Mouse (Mus musculus): ENCODE data around the gene Gm49339. TPM values are rescaled to one million over a fixed set of nuclear protein-coding genes. Genes with fewer than 3 reads are reported as not detected.
"Not testable (repeated sequence)": the region's sequence is repeated elsewhere in the genome, so short reads cannot be mapped to it uniquely, and the experiment has no call there.

Gm49339 gene
- total RNA-seq (2014; rRNA removed; ENCODE audit: low replicate concordance), result 1.6 TPM in 1 of 2 replicates, not detected in the other
- 0.74 and 1.7 TPM in 2 replicates for polyA plus RNA-seq (2015; fragmentation: Nextera tagmentation; extraction: Ambion mirVana)

DNA sequence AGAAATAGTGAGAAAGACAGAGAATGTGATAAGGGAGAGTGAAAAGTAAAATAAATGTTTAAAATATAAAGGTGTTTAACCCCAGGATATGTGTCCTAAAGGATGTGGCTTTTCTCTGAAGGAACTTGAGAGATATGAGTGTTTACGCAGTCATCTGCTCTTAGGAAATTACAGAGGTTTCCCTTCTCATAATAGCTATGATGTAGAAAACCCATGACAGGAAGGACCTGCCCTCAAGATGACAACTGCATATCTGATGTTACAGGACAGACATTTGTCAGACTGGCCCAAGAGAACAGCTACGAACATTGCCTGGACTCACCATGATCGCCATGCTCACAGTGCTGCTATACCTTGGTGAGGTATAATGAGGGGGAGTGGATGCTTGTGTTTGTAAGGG, at the start of gene Gm49339, which contains the start of gene Lilr4b:
Gm49339 (plus strand) TSS at position 216 of the 400 bp plus-strand sequence.
Lilr4b (plus strand) TSS at position 236 of the 400 bp plus-strand sequence.
- H3K9me3 ChIP-seq (replicated peaks; ENCODE audit: control insufficient read depth, low read length); H3K27ac ChIP-seq (ENCODE audit: low read depth); H3K27me3 ChIP-seq (ENCODE audit: control insufficient read depth, insufficient read depth, low read length); H3K36me3 ChIP-seq (replicated peaks; ENCODE audit: control insufficient read depth, insufficient read depth, low read length); H3K4me3 ChIP-seq (ENCODE audit: low read depth, low read length); ATAC-seq (ENCODE audit: insufficient read depth, low read depth); H3K4me1 ChIP-seq (ENCODE audit: control insufficient read depth, insufficient read depth); H3K9ac ChIP-seq (replicated peaks; ENCODE audit: low read depth, low read length); DNase-seq (ENCODE audit: low spot score); H3K4me2 ChIP-seq (ENCODE audit: low read depth, low read length): not testable (repeated sequence)
- WGBS, result 88% methylated on average over 1 of the region's 3 CpGs

DNA sequence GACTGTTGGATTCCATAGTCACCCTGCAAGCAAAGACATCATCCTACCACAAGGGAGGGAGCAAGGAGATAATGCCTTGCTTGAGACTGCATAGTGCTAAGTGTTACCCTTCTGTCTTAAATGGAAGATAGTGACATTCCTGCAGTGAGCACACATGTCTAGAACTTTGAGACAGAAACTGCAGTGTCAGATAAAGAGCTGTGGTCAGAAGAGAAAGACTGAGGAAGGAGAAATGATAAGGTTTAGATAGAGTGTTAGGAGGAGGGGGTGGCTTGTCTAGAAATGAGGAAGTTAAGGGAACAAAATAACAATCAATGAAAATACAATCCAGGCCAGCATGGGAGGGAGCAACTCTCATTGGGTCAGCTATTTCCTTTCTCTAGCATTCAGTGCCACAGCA, 47.5 kb upstream of the Gm49339 start:
- H3K9ac ChIP-seq (replicated peaks; ENCODE audit: low read depth, low read length), result no peak overlapping the region
- DNase-seq (ENCODE audit: low spot score), result no peak
- no peak overlapping the region for H3K27ac ChIP-seq (ENCODE audit: low read depth)
- ATAC-seq (ENCODE audit: insufficient read depth, low read depth), result no peak
- H3K9me3 ChIP-seq (replicated peaks; ENCODE audit: control insufficient read depth, low read length), result no peaks in the 10 kb centered on the region
- no peak overlapping the region for H3K4me2 ChIP-seq (ENCODE audit: low read depth, low read length)
- H3K27me3 ChIP-seq (ENCODE audit: control insufficient read depth, insufficient read depth, low read length), result no peaks in the 10 kb centered on the region
- TF ChIP-seq EP300 (IDR thresholded peaks at IDR 0.05; ENCODE audit: low read depth) (no peak), CTCF (IDR thresholded peaks at IDR 0.05; ENCODE audit: low read depth) (no peak)
- no peaks in the 10 kb centered on the region for H3K36me3 ChIP-seq (replicated peaks; ENCODE audit: control insufficient read depth, insufficient read depth, low read length)
- H3K4me1 ChIP-seq (ENCODE audit: control insufficient read depth, insufficient read depth), result no peaks in the 10 kb centered on the region
- no peak overlapping the region for H3K4me3 ChIP-seq (ENCODE audit: low read depth, low read length)

DNA sequence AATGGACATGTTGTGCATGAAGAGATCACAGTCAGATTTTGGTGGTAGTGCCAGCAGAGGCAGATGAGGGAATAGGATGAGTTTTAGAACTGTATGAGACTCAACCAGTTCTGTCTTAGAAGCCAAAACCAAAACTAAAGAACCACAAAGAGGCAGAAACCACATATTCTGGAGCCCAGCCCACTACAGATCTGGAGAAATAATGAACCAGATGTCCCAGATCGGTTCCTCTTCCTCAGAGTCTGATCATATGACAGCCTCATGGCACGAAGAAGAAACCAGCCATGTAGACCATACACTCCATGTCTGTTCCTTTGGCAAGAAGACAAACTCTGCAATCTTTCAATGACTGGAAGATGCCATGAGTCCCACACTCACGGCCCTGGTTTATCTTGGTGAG, 44.7 kb upstream of the Gm49339 start:
- H3K27me3 ChIP-seq (ENCODE audit: control insufficient read depth, insufficient read depth, low read length), result no peaks in the 10 kb centered on the region
- ATAC-seq (ENCODE audit: insufficient read depth, low read depth), result no peak
- no peak for TF ChIP-seq CTCF (IDR thresholded peaks at IDR 0.05; ENCODE audit: low read depth)
- no peak for TF ChIP-seq EP300 (IDR thresholded peaks at IDR 0.05; ENCODE audit: low read depth)
- H3K9me3 ChIP-seq (replicated peaks; ENCODE audit: control insufficient read depth, low read length), result no peaks in the 10 kb centered on the region
- DNase-seq (ENCODE audit: low spot score), result no peak
- H3K36me3 ChIP-seq (replicated peaks; ENCODE audit: control insufficient read depth, insufficient read depth, low read length), result no peaks in the 10 kb centered on the region
- no peak overlapping the region for H3K4me2 ChIP-seq (ENCODE audit: low read depth, low read length)
- no peak overlapping the region for H3K27ac ChIP-seq (ENCODE audit: low read depth)
- H3K9ac ChIP-seq (replicated peaks; ENCODE audit: low read depth, low read length), result no peak overlapping the region
- 58% methylated on average over 3 of the region's 3 CpGs for WGBS
- no peaks in the 10 kb centered on the region for H3K4me1 ChIP-seq (ENCODE audit: control insufficient read depth, insufficient read depth)
- no peak overlapping the region for H3K4me3 ChIP-seq (ENCODE audit: low read depth, low read length)

DNA sequence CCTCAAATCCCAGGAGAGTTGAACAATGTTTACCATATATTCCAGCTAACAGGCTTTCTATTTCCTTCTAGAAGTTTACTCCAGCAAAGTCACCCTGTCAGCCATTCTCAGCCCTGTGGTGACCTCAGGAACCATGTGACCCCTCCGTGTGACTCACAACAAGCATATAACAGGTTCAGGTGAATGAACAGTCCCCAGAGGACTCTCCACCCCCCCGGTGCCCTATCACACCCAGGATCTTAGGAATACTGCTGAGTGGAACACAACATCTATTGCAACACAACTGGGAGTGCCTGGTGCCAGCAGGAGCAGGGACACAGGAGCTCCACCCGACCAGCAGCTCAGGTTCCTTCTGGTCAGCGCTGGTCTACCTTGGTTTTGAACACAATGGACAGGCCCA, 28.8 kb upstream of the Gm49339 start:
- no peak for TF ChIP-seq CTCF (IDR thresholded peaks at IDR 0.05; ENCODE audit: low read depth)
- TF ChIP-seq EP300 (IDR thresholded peaks at IDR 0.05; ENCODE audit: low read depth), result no peak
- no peaks in the 10 kb centered on the region for H3K9me3 ChIP-seq (replicated peaks; ENCODE audit: control insufficient read depth, low read length)
- H3K9ac ChIP-seq (replicated peaks; ENCODE audit: low read depth, low read length), result no peak overlapping the region
- DNase-seq (ENCODE audit: low spot score) (no peak), ATAC-seq (ENCODE audit: insufficient read depth, low read depth) (no peak)
- no peaks in the 10 kb centered on the region for H3K36me3 ChIP-seq (replicated peaks; ENCODE audit: control insufficient read depth, insufficient read depth, low read length)
- WGBS, result 73% methylated on average over 4 of the region's 4 CpGs
- H3K27ac ChIP-seq (ENCODE audit: low read depth), result no peak overlapping the region
- H3K27me3 ChIP-seq (ENCODE audit: control insufficient read depth, insufficient read depth, low read length), result no peaks in the 10 kb centered on the region
- H3K4me3 ChIP-seq (ENCODE audit: low read depth, low read length), result no peak overlapping the region
- no peaks in the 10 kb centered on the region for H3K4me1 ChIP-seq (ENCODE audit: control insufficient read depth, insufficient read depth)
- no peak overlapping the region for H3K4me2 ChIP-seq (ENCODE audit: low read depth, low read length)

DNA sequence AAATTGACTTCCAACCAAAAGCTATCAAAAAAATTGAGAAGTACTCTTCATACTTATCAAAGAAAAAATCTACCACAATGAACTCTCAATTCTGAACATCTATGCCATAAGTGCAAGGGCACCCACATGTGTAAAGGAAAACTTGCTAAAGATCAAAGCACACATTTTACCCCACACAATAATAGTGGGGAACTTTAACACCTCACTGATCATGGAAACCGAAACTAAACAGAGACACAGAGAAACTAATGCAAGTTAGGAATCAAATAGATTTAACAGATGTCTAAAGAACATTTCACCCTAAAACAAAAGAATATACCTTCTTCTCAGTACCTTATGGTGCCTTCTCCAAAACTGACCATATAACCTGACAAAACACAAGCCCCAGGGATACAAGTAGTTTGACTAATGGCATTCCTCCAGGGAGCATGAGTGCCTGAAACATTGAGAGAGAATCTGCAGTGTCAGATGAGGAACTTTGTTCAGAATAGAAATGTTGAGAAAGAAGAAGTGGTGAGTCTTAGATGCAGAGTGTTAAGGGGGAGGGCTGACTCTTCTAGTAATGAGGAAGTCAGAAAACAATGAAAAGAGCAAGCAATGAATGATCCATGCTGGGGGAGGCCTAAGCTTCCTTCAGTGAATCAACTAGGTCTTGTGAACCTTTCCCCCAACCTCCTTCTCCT, 26.7 kb upstream of the Gm49339 start:
- no peaks in the 10 kb centered on the region for H3K36me3 ChIP-seq (replicated peaks; ENCODE audit: control insufficient read depth, insufficient read depth, low read length)
- ATAC-seq (ENCODE audit: insufficient read depth, low read depth) (no peak), DNase-seq (ENCODE audit: low spot score) (no peak)
- H3K4me2 ChIP-seq (ENCODE audit: low read depth, low read length), result no peak overlapping the region
- H3K9me3 ChIP-seq (replicated peaks; ENCODE audit: control insufficient read depth, low read length), result no peaks in the 10 kb centered on the region
- H3K4me1 ChIP-seq (ENCODE audit: control insufficient read depth, insufficient read depth), result no peaks in the 10 kb centered on the region
- H3K27me3 ChIP-seq (ENCODE audit: control insufficient read depth, insufficient read depth, low read length), result no peaks in the 10 kb centered on the region
- H3K27ac ChIP-seq (ENCODE audit: low read depth), result no peak overlapping the region
- H3K9ac ChIP-seq (replicated peaks; ENCODE audit: low read depth, low read length), result no peak overlapping the region
- WGBS, result 67% methylated on average over 1 of the region's 1 CpGs
- H3K4me3 ChIP-seq (ENCODE audit: low read depth, low read length), result no peak overlapping the region
- TF ChIP-seq EP300 (IDR thresholded peaks at IDR 0.05; ENCODE audit: low read depth), result no peak
- no peak for TF ChIP-seq CTCF (IDR thresholded peaks at IDR 0.05; ENCODE audit: low read depth)

DNA sequence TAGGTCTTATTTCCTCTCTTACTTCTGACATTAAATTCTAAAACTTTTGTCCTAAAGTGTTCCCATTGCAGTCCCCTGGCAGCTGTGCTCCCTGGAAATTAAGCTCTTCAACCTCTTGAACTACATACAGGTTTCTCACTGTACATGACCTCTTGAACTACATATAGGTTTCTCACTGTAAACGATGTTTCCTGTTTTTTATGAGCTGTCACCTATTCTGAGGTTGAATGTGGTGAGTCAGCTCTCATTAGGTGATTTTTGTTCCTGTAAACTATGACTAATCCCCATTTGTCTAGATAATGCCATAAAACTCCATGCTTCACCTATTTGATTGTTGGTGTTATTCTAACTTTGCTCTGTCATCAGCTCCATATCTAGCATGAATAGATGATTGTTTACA, 26.0 kb upstream of the Gm49339 start:
- no peak for ATAC-seq (ENCODE audit: insufficient read depth, low read depth)
- whole genome bisulfite sequencing, result 48% methylated on average over 1 of the region's 1 CpGs
- no peak for TF ChIP-seq CTCF (IDR thresholded peaks at IDR 0.05; ENCODE audit: low read depth)
- TF ChIP-seq EP300 (IDR thresholded peaks at IDR 0.05; ENCODE audit: low read depth), result no peak
- Histone ChIP-seq H3K4me1 (ENCODE audit: control insufficient read depth, insufficient read depth) (no peaks in the 10 kb centered on the region), H3K27me3 (ENCODE audit: control insufficient read depth, insufficient read depth, low read length) (no peaks in the 10 kb centered on the region), H3K27ac (ENCODE audit: low read depth) (no peak overlapping the region), H3K4me2 (ENCODE audit: low read depth, low read length) (no peak overlapping the region), H3K9me3 (replicated peaks; ENCODE audit: control insufficient read depth, low read length) (no peaks in the 10 kb centered on the region), H3K9ac (replicated peaks; ENCODE audit: low read depth, low read length) (no peak overlapping the region), H3K36me3 (replicated peaks; ENCODE audit: control insufficient read depth, insufficient read depth, low read length) (no peaks in the 10 kb centered on the region), H3K4me3 (ENCODE audit: low read depth, low read length) (no peak overlapping the region)
- DNase-seq (ENCODE audit: low spot score), result no peak
